Mouse (Mus musculus) embryonic fibroblast, embryonic 13.5 days (primary cell): ENCODE measurements at regions not wholly inside any gene's neighbourhood (a gene's known extent, or its start where the extent isn't known, plus 50 kb on each side); places are given as distances from the start of the nearest gene placed in this dataset.

Experiments used
- H3K27ac ChIP-seq: 2 replicates; pipeline ENCODE4 v1.5.1; 2012; ENCODE audit warnings: low read length, control low read depth, inconsistent platforms; ENCODE audit not compliant: insufficient read depth
- H3K4me1 ChIP-seq: 2 replicates; pipeline ENCODE4 v1.6.1; 2011; ENCODE audit warnings: low read length; ENCODE audit not compliant: control insufficient read depth, insufficient read depth
- H3K4me3 ChIP-seq: 2 replicates; pipeline ENCODE4 v1.5.1; 2011; ENCODE audit warnings: mild to moderate bottlenecking, control low read depth, low read length; ENCODE audit not compliant: insufficient read depth
- CTCF ChIP-seq: IDR thresholded peaks from 2 replicates; pipeline ENCODE4 v1.5.1; 2011; ENCODE audit warnings: mild to moderate bottlenecking, control low read depth, low read length, moderate library complexity, borderline replicate concordance; ENCODE audit not compliant: insufficient read depth
- POLR2A ChIP-seq: IDR thresholded peaks from 2 replicates; pipeline ENCODE4 v1.6.1; 2011; ENCODE audit warnings: low read depth, mild to moderate bottlenecking, control low read depth, low read length, moderate library complexity

GRCm38 (mm10) chr13:84398476-84399344 lies 176.6 kb downstream of the Tmem161b start:
- no peaks in the 10 kb centered on the region for H3K4me1 ChIP-seq
- TF ChIP-seq POLR2A (no peak), CTCF (no peak)
- H3K27ac ChIP-seq = no peak overlapping the region
- H3K4me3 ChIP-seq = no peak overlapping the region

- Histone ChIP-seq H3K4me1 (no peaks in the 10 kb centered on the region), H3K4me3 (no peak overlapping the region), H3K27ac (no peak overlapping the region)
- TF ChIP-seq POLR2A = no peak
- TF ChIP-seq CTCF = no peak
Measured at GRCm38 (mm10) chr13:84399345-84400170, 177.5 kb downstream of the Tmem161b start.

- no peak for TF ChIP-seq POLR2A
- TF ChIP-seq CTCF = no peak
- Histone ChIP-seq H3K4me1 (no peaks in the 10 kb centered on the region), H3K27ac (no peak overlapping the region), H3K4me3 (no peak overlapping the region)
Measured at GRCm38 (mm10) chr13:84401006-84401405, 178.9 kb downstream of the Tmem161b start.

GRCm38 (mm10) chr13:84404566-84405194 lies 182.6 kb downstream of the Tmem161b start:
- Histone ChIP-seq H3K4me1 (no peaks in the 10 kb centered on the region), H3K27ac (no peak overlapping the region), H3K4me3 (no peak overlapping the region)
- no peak for TF ChIP-seq CTCF
- TF ChIP-seq POLR2A = no peak

GRCm38 (mm10) chr13:84434444-84434843 lies 212.3 kb downstream of the Tmem161b start:
- no peaks in the 10 kb centered on the region for H3K4me1 ChIP-seq
- no peak overlapping the region for H3K4me3 ChIP-seq
- TF ChIP-seq POLR2A = no peak
- no peak for TF ChIP-seq CTCF
- H3K27ac ChIP-seq = no peak overlapping the region

GRCm38 (mm10) chr13:84437586-84438443 lies 215.7 kb downstream of the Tmem161b start:
- Histone ChIP-seq H3K4me1 (no peaks in the 10 kb centered on the region), H3K4me3 (no peak overlapping the region), H3K27ac (no peak overlapping the region)
- no peak for TF ChIP-seq CTCF

GRCm38 (mm10) chr13:84438444-84438766 lies 216.3 kb downstream of the Tmem161b start:
- TF ChIP-seq POLR2A = no peak
- no peak for TF ChIP-seq CTCF
- Histone ChIP-seq H3K4me1 (no peaks in the 10 kb centered on the region), H3K4me3 (no peak overlapping the region), H3K27ac (no peak overlapping the region)

GRCm38 (mm10) chr13:84448514-84448913 lies 226.4 kb downstream of the Tmem161b start:
- Histone ChIP-seq H3K27ac (no peak overlapping the region), H3K4me3 (no peak overlapping the region), H3K4me1 (no peaks in the 10 kb centered on the region)
- TF ChIP-seq CTCF = no peak
- no peak for TF ChIP-seq POLR2A

- H3K27ac ChIP-seq = no peak overlapping the region
- TF ChIP-seq CTCF = no peak
- no peak for TF ChIP-seq POLR2A
- H3K4me3 ChIP-seq = no peak overlapping the region
- H3K4me1 ChIP-seq = no peaks in the 10 kb centered on the region
Measured at GRCm38 (mm10) chr13:84449001-84449551, 227.0 kb downstream of the Tmem161b start.
